Mouse (Mus musculus) spleen, adult 2 months (tissue): Measurements from ENCODE around the gene Slc2a2.

Experiments
- CTCF ChIP-seq: fragments of 200-500 bp; IDR thresholded peaks from 2 replicates; pipeline ENCODE4 v1.5.1; 2011; ENCODE audit warnings: mild to moderate bottlenecking, inconsistent platforms; ENCODE audit not compliant: insufficient read depth, insufficient read length, insufficient replicate concordance; ENCODE audit errors: extremely low read depth
- POLR2A ChIP-seq: fragments of 200-500 bp; IDR thresholded peaks from 2 replicates; pipeline ENCODE4 v1.6.1; 2011; ENCODE audit warnings: low read depth, low read length, inconsistent platforms

GRCm38 (mm10) chr3:28718521-28718920 lies 20.8 kb downstream of the Slc2a2 start:
- TF ChIP-seq POLR2A (no peak), CTCF (no peak)
